Mouse (Mus musculus): ENCODE measurements around the gene Dpy19l3. TPM values are rescaled to one million over a fixed set of nuclear protein-coding genes. Genes with fewer than 3 reads are reported as not detected.

Gene Dpy19l3
- total RNA-seq, 2 experiments from 2014 or later = 6.3 to 8.2 TPM

GRCm38 (mm10) chr7:35698073-35698472 is 56.2 kb downstream of the Dpy19l3 start:
- intact Hi-C loops (cut with DNase I) = no loop called here
- no peak for DNase-seq

- intact Hi-C loops (cut with DNase I) = no loop called here
- DNase-seq = no peak
Observed at GRCm38 (mm10) chr7:35692641-35693040, 61.6 kb downstream of the Dpy19l3 start.

GRCm38 (mm10) chr7:35692117-35692516 is 62.1 kb downstream of the Dpy19l3 start:
- DNase-seq = no peak
- intact Hi-C loops (cut with DNase I) = no loop called here

- no peak for DNase-seq
- intact Hi-C loops (cut with DNase I) = loop anchor here (5.0 to 10.0 kb wide), 2 partner anchors 168 to 1666 kb away; no protein-coding TSS in a partner anchor
Observed at GRCm38 (mm10) chr7:35688781-35689349, 65.4 kb downstream of the Dpy19l3 start.

DNA sequence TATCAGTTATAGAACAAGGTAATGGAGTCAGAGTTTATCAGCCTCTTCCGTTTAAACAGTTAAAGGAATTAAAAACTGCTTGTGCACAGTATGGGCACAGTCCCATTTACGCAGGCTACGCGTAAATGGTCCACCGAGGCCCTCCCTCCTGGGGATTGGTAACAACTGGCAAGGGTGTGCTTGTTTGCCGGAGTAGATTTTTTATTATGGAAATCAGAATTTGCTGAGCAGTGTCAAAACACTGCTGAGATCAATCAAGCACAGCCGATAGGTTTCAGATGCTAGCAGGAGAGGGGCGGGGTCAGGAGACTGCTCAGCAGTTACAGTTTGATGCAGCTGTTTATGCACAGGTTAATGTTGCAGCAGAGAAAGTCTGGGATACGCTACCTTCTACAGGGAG is 66.0 kb downstream of the Dpy19l3 start:
- intact Hi-C loops (cut with DNase I) = loop anchor here (5.0 to 10.0 kb wide), 2 partner anchors 169 to 1667 kb away; no protein-coding TSS in a partner anchor
- no peak for DNase-seq

- DNase-seq = peak; percentile 19 to 48
- intact Hi-C loops (cut with DNase I) = loop anchor here (2.0 to 10.0 kb wide), 3 partner anchors 54 to 1668 kb away; no protein-coding TSS in a partner anchor
Observed at GRCm38 (mm10) chr7:35687229-35687628, 67.0 kb downstream of the Dpy19l3 start.

DNA sequence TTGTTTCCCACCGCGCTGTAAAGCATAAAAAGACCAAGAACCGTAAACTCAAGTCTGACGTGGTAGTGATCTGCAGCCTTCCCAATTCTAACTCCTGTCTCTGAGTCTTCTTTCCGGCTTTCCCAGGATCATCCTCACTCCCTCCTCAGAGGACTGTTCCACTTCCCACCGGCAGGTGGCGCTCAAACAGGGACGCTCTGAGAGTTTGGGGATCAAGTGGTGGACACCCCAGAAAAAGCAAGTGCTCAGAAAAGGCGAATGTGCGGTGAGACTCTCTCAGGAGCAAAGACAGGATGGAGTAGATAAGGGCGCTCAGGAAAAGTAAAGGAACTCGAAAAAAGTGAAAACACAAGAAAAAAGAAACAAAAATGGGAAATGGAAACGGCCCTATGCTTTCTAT is 67.5 kb downstream of the Dpy19l3 start:
- DNase-seq = peak; percentile 71 to 78

GRCm38 (mm10) chr7:35686216-35686615 is 68.0 kb downstream of the Dpy19l3 start:
- intact Hi-C loops (cut with DNase I) = loop anchor here (2.0 to 10.0 kb wide), 3 partner anchors 55 to 1669 kb away; no protein-coding TSS in a partner anchor
- peak; percentile 9 to 17 for DNase-seq

More for the DNA sequence above, 67.5 kb downstream of the Dpy19l3 start:
- intact Hi-C loops (cut with DNase I) = loop anchor here (2.0 to 10.0 kb wide), 3 partner anchors 54 to 1668 kb away; no protein-coding TSS in a partner anchor

GRCm38 (mm10) chr7:35683409-35684122 is 70.7 kb downstream of the Dpy19l3 start:
- intact Hi-C loops (cut with DNase I) = loop anchor here (10.0 kb wide), 1 partner anchor 1671 kb away; no protein-coding TSS in a partner anchor
- no peak for DNase-seq

DNA sequence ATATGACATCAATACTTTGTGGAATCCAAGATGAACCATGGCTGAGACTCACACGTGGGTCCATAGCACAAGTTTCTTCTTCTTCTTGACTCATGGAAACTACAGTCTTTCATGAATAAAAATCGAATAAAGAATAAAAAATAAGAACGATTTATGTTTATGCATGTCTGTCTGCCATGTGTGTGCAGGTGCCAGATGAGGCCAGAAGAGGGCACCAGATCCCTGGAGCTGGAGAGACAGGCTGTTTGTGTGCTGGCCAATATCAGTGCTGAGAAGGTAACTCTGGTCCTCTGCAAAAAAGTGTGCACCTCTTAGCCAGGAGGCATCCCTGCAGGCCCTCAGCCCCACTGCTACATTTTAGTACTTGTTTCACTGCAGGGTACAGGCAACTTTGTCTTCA is 72.7 kb downstream of the Dpy19l3 start:
- intact Hi-C loops (cut with DNase I) = loop anchor here (10.0 kb wide), 1 partner anchor 1673 kb away; no protein-coding TSS in a partner anchor
- no peak for DNase-seq

DNA sequence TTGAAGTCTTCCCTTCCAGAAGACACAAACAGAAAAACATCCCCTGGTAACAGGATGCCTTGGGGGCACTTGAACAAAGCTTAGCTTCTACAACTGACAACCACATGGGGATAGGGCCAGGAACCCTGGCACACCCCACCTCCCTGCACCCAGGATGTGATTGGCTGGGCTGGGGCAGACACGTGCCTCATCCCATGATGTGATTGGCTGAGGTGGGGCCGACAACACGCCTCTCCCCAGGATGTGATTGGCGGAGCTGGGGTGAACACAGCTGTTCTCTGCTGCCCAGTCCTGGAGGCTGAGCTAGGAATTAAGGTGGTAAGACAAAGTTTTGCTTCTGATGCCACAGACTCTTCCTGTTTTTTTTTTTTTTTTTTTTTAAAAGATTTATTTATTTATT is 75.3 kb downstream of the Dpy19l3 start:
- DNase-seq = no peak
- intact Hi-C loops (cut with DNase I) = loop anchor here (1.0 kb wide), 1 partner anchor 15 kb away; no protein-coding TSS in a partner anchor

DNA sequence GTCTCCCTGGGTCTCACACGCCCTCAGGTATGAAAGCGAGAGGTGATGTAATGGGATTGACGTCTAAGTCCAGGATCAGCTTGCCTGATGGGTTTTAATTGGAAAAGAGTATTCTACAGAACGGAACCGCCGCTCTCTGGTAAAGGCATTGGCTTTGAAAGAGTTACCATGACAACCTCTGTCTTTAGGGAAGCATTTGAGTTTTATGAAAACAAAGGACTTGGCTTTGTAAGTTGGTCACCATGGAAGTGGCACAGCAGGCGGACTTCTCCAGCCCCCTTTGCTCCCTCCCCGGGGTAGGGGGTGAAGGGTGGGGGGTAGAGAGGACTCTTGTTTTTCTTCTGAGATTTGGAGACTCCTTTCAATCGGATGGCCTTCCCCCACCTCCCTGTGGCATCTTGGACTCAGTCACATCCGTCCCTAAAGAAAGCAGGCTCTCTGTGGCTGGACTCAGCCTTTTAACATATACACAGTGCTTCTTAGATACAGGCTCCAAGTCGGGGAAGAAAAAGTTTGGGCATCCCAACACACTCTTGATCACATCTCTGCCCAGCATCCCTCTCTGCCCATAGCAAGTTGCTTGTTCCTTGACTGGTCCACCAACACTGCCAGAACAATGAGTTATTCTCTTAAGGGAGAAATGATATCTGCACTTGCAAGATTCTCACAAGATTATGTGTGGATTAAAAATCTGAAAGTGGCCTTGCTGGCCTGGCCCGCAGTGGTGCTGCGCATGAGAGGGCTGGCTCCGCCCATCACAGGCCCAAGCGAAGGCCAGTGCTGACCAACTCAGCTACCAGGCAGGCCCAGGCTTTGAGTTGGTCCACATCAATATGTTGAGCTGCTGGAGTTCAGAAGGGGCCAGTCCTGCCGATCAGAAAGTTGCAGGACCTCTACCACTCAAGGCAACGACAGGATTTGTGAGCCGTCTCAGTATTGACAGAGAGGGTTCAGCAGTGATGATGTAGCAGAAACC is 85.9 kb downstream of the Dpy19l3 start:
- no peak for DNase-seq
- intact Hi-C loops (cut with DNase I) = no loop called here

GRCm38 (mm10) chr7:35663790-35664376 is 90.4 kb downstream of the Dpy19l3 start:
- no peak for DNase-seq
- intact Hi-C loops (cut with DNase I) = no loop called here

- intact Hi-C loops (cut with DNase I) = no loop called here
- peak; percentile 12 to 52 for DNase-seq
Observed at GRCm38 (mm10) chr7:35659173-35659572, 95.1 kb downstream of the Dpy19l3 start.

DNA sequence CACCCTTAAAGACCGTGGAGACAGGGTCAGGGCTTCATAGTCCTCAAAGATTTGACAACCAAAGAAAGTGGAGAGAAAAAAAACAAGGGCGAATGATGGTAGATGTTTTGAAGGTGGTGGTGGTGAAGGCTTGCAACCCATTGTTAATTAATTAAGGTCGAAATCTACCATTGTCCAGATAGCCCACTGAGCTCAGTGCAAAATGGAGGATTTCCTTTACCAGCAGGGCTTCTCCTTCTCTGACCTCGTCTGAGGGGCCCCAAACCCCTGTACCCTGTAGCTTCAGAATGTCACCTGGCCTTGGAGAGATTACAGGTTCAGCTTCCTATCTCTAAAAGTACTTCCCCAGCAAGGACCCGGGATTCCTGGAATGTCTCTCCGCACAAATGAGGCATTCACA is 96.4 kb downstream of the Dpy19l3 start:
- intact Hi-C loops (cut with DNase I) = no loop called here
- no peak for DNase-seq

DNA sequence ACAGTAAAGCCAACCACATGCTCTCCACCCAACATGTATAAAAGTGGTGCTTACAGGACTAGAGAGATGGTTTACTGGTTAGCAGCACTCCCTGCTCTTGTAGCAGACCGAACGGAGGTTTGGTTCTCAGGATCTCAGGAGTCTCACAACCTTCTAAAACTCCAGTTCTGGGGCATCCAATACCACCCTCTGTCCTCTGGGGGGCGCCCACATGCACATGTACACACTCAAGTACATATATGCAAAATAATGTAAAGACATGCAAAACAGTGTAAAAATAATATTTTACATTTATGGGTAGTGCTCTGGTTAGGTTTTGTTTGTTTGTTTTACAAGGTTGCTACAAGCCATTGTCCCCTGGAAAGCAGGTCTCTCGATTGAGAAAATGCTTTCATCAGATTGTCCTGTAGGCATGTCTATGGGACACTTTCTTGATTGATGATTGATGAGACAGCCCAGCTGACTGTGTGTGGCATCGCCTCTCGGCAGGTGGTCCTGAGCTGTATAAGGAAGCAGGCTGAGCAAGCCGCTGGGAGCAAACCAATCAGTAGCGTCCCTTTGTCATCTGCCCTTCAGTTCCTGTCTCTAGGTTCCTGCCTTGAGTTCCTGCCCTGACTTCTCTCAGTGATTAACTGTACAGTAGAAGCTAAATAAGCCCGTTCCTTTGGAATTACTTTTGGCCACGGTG is 102.5 kb downstream of the Dpy19l3 start:
- DNase-seq = no peak
- intact Hi-C loops (cut with DNase I) = no loop called here

DNA sequence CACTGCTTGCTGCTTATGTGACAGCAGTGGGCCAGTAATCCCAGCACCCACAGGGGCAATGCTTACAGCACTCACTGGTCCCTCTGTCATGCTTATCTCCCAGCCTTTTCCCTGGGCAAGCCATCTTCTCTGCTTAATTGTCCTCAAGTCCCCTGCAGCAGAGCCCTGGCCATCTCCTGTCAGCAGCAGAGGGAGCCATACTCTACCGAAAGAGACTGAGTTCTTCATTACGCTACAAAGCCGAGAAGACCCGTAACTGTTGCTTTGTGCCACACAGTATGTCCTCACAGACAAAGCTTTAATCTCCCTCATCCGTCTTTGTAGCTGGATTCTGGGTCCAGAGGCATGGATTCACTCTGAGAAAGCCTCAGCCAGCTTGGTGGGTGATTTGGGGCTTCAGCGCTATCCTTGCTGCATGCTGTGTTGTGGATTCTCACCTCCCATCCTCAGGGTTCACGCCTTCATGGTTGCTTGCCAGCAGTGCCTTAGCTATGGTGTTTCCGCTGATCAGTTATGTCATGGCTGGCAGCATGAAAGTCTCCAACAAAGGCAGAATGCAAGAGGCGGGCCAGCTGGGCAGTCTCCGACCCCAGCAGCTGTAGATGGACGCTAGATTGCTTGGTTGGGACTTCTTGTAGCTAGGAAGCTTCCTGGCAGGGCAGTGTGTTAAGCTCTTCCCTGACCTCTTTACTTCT is 103.4 kb downstream of the Dpy19l3 start:
- intact Hi-C loops (cut with DNase I) = no loop called here
- DNase-seq = peak in 1 of 2 experiments; percentile 8

GRCm38 (mm10) chr7:35649071-35649470 is 105.2 kb downstream of the Dpy19l3 start:
- intact Hi-C loops (cut with DNase I) = no loop called here
- peak in 1 of 2 experiments; percentile 26 for DNase-seq

All from heart, postnatal 14 days (tissue).